Mouse (Mus musculus) urinary bladder, postnatal 14 days (tissue): ENCODE results near the gene Esr2.

Experiments used
- DNase-seq: peaks from one replicate; pipeline ENCODE4 v3.0.0; 2021; ENCODE audit warnings: low spot score

The Esr2 gene

DNA sequence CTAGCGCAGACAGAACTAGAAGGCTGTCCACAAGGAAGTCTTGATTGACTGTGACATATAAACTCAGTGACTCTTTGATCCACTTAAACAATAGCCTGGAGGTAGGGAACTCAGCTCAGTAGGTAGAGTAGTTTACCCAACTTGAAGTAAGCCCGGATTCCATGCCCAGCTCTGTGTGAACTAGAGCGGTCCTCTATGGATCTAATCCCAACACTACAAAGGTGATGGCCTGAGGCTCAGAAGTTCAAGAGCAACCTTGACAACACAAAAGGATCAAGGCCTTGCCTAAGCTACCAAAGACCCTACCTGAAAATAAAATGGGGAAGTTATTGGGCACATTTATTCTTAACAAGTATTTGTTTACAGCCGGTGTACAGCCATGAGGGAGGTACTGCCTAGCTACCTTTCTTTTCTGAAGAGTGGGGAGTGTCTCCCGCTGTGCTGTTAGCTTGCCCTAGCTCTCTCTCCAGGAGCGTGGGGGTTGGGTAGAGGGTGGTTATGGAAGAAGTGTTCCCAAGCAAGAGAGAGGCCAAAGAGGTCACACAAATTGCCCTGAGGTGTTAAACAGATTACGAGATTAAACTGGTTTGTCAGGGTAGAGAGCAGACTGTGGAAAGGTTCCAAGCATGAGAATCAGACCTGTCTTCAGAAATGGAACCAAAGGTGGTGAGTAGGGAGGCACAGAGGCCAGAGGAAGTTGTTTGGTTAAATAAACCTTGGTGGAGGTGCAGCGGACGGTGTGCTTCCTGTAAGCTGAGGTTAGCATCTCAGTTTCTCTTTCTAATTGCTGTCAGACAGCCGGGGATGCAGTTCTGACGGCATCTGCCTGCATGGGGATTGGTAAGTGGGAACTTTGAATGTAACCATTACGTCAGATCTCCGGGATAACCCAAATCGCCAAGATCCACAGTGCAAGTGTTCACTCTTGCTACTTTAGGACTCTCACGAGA lies 90.8 kb downstream of the Esr2 start:
- DNase-seq, result peak; percentile 48

GRCm38 (mm10) chr12:76085066-76085465 lies 92.0 kb downstream of the Esr2 start:
- DNase-seq, result no peak

GRCm38 (mm10) chr12:76081557-76082211 lies 95.4 kb downstream of the Esr2 start:
- no peak for DNase-seq

- no peak for DNase-seq
These were observed 96.0 kb downstream of the Esr2 start for GRCm38 (mm10) chr12:76080876-76081556.

- DNase-seq, result no peak
These were observed 103.1 kb downstream of the Esr2 start for GRCm38 (mm10) chr12:76073981-76074380.

DNA sequence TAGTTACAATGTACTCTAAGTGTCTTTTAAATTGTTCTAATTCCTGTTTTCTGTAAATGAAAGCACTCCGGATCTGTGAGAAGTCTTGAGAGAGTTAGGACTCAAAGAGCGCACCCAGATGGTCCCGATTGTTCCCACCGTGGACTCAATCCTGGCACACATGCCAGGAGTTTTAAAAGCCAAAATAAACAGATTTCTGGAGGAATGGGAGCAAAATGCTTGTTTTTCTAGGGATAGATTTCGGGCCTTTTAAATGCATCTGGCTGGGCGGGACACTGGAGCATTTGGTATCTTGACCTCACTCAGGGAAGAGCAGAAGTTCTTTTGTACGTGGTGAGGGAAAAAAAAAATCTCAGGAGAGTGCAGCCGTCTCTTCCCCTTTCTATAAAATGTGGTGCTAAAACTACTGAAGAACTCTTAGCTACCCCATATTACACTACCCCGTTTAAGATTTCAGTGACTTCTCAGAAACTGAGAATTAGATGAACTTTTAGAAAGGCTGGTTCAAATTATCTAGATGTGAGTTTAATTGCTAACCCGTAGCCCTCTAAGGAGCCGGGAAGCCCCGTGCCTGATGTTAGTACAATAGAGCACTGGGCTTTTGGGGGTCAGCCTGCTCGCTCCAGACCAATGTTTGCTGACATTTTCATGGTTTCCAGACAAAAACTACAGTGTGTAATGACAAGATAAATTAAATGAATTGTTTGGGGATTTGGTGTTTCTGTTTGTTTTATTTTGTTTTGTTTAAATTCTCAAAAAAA lies 103.8 kb downstream of the Esr2 start:
- no peak for DNase-seq

GRCm38 (mm10) chr12:76071935-76072849 lies 104.9 kb downstream of the Esr2 start:
- DNase-seq, result no peak
